Mouse (Mus musculus): ENCODE measurements around the gene Nme3. TPM values are rescaled to one million over a fixed set of nuclear protein-coding genes. Genes with fewer than 3 reads are reported as not detected.
A peak's percentile ranks its signal among the peaks of the same experiment; 100 is the strongest.

The Nme3 gene
- 63.4 and 76.1 TPM in 2 replicates for polyA plus RNA-seq (2015; fragmentation: Nextera tagmentation; extraction: Ambion mirVana)

DNA sequence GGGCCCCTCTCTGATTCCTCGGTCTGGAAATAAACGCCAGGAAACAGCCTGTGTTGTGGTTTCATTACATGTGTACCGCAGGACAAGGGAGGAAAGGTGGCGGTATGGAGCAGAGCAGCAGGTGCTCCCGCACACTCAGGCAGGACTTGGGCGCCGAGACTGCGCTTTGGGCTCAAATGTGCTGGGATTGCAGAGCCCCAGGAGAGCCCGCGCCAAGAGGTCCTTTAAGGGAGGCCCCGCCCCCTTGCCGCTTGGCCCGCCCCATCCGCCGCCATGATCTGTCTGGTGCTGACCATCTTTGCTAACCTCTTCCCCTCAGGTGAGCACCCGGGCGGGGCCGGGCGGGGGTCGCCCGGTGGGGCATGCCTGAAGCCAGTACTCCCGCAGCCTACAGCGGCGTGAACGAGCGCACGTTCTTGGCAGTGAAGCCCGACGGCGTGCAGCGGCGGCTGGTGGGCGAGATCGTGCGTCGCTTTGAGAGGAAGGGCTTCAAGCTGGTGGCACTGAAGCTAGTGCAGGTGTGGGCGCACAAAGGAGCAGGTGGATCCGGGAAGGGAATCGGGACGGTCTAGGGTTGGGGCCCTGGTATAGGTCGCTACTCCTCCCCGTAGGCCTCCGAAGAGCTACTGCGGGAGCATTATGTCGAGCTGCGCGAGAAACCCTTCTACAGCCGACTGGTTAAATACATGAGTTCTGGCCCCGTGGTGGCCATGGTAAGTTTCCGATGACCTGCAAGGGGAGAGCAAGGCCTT lies at the start of gene Nme3:
TSS of gene Nme3 (plus strand) at position 260 of the 752 bp plus-strand sequence.
- Histone ChIP-seq H3K27me3 (replicated peaks; ENCODE audit: control insufficient read depth, insufficient read depth, low read length) (no peaks in the 10 kb centered on the region), H3K36me3 (ENCODE audit: control insufficient read depth, insufficient read depth) (peaks cover 22% of the 10 kb centered on the region), H3K4me2 (ENCODE audit: low read length) (peak within 1 kb of the TSS; percentile 92), H3K27ac (ENCODE audit: low read length) (peak within 1 kb of the TSS; percentile 87), H3K9me3 (ENCODE audit: control insufficient read depth, low read length) (no peaks in the 10 kb centered on the region), H3K4me1 (replicated peaks; ENCODE audit: control insufficient read depth, insufficient read depth, low read length) (peaks cover 31% of the 10 kb centered on the region), H3K9ac (replicated peaks; ENCODE audit: low read depth, low read length) (peak within 1 kb of the TSS; percentile 84), H3K4me3 (replicated peaks; ENCODE audit: low read length) (peak within 1 kb of the TSS; percentile 87)
- ATAC-seq, result peak; percentile 75
- under 1% methylated on average over 50 of the region's 50 CpGs for WGBS

DNA sequence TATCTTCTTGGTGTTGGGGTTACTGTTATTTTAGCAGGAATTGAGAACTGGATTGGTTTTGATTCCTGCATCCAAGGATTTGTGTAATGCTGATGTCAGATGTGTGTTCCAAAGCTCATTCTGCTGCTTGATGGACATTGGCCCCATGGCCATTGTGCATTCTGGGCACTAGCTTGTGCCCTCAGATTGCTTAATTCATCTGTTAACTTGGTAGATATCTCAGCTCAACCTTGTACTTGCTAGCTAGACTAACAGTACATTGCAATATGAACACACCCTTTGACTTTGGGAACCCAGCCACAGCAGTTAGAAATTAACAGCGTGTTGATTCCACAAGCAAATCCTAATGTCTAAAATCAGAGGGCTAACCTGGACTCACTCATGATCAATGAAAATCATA lies 48.9 kb upstream of the Nme3 start:
- H3K4me3 ChIP-seq (replicated peaks; ENCODE audit: low read length), result no peak overlapping the region
- no peak overlapping the region for H3K9ac ChIP-seq (replicated peaks; ENCODE audit: low read depth, low read length)
- 98% methylated on average over 1 of the region's 1 CpGs for WGBS
- H3K4me1 ChIP-seq (replicated peaks; ENCODE audit: control insufficient read depth, insufficient read depth, low read length), result peaks cover 17% of the 10 kb centered on the region
- no peak overlapping the region for H3K4me2 ChIP-seq (ENCODE audit: low read length)
- H3K27ac ChIP-seq (ENCODE audit: low read length), result no peak overlapping the region
- no peaks in the 10 kb centered on the region for H3K9me3 ChIP-seq (ENCODE audit: control insufficient read depth, low read length)
- 0 out of 2 replicates have a peak, but pooled peaks cover 4% of the 10 kb centered on the region for H3K27me3 ChIP-seq (replicated peaks; ENCODE audit: control insufficient read depth, insufficient read depth, low read length)
- ATAC-seq, result no peak
- H3K36me3 ChIP-seq (ENCODE audit: control insufficient read depth, insufficient read depth), result no peaks in the 10 kb centered on the region

DNA sequence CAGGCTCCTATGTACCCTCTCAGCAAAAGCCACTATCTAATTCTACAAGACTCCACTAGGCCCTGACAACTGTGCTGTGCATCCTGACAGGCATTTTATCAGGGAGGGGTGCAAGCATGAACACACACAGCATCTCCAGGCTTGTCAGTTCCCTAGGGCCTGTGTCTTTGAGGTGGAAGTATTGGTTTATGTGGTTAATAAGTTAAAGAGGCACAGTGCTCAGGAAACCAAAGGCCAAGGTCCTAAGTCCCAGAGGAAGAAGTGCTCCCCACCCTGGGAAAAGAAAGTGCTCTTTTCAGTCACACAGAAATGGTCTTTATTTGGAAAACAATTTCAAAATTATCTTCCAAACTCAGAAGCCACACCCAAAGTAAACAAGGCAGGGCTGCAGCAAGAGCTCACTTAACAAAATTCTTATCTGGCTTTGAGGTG lies 47.7 kb upstream of the Nme3 start:
- Histone ChIP-seq H3K4me2 (ENCODE audit: low read length) (0 out of 2 replicates have a peak overlapping the region, but pooled peaks have one; percentile 7), H3K4me1 (replicated peaks; ENCODE audit: control insufficient read depth, insufficient read depth, low read length) (peaks cover 17% of the 10 kb centered on the region), H3K9ac (replicated peaks; ENCODE audit: low read depth, low read length) (no peak overlapping the region), H3K4me3 (replicated peaks; ENCODE audit: low read length) (no peak overlapping the region), H3K27me3 (replicated peaks; ENCODE audit: control insufficient read depth, insufficient read depth, low read length) (0 out of 2 replicates have a peak, but pooled peaks cover 4% of the 10 kb centered on the region), H3K9me3 (ENCODE audit: control insufficient read depth, low read length) (no peaks in the 10 kb centered on the region), H3K36me3 (ENCODE audit: control insufficient read depth, insufficient read depth) (no peaks in the 10 kb centered on the region), H3K27ac (ENCODE audit: low read length) (no peak overlapping the region)
- ATAC-seq, result no peak

DNA sequence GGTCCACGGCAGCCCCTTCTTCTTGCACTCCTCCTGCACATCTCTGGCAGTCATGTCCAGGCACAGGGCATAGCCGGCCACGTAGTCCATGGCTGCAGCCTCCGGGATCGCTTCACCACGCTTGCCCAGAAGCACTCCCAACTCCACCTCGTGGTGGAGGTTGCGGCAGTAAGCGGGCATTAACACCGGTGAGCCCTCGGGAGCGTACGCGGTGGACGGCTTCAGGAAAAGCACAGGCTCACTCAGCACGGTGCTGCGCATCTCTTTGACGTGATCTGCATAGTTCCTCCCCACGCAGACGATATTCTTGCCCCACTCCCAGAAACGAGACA lies 46.6 kb upstream of the Nme3 start:
- no peaks in the 10 kb centered on the region for H3K9me3 ChIP-seq (ENCODE audit: control insufficient read depth, low read length)
- peak overlapping the region; percentile 78 for H3K27ac ChIP-seq (ENCODE audit: low read length)
- no peak for ATAC-seq
- H3K4me2 ChIP-seq (ENCODE audit: low read length), result peak overlapping the region; percentile 72
- H3K27me3 ChIP-seq (replicated peaks; ENCODE audit: control insufficient read depth, insufficient read depth, low read length), result 0 out of 2 replicates have a peak, but pooled peaks cover 4% of the 10 kb centered on the region
- H3K4me3 ChIP-seq (replicated peaks; ENCODE audit: low read length), result peak overlapping the region; percentile 62
- WGBS, result under 1% methylated on average over 21 of the region's 21 CpGs
- H3K4me1 ChIP-seq (replicated peaks; ENCODE audit: control insufficient read depth, insufficient read depth, low read length), result peaks cover 17% of the 10 kb centered on the region
- H3K9ac ChIP-seq (replicated peaks; ENCODE audit: low read depth, low read length), result peak overlapping the region; percentile 74
- H3K36me3 ChIP-seq (ENCODE audit: control insufficient read depth, insufficient read depth), result no peaks in the 10 kb centered on the region

DNA sequence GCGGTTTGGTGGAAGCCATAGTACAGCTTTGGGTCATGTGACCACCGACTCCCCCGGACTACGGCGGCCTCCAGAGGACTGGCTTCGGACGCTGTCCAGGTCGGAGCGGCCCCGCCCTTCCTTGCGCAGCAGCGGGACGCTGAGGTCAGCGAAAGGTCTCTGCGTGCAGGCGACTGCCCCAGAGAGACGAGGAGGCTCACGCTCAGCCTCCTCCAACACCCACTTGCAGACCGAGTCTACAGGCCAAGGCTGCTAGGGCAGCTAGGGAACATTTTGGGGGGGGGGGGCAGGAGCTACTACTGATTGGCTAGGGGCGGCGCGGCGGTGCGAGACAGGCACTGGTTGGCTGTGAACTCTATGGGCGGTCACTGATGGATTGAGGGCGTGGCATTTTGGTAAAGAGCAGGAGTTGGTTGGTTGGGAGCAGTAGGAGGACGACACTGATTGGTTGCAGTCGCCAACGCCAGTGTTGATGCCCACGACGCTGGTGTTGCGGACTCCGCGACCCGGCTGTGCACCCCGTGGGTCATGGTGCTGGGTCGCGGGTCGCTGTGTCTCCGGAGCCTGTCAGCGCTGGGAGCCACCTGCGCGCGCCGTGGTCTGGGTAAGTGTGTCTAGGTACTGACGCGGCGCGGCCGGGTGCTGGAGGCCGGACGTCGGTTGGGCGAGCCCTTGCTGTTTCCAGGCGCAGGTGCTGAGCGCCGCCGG lies 46.1 kb upstream of the Nme3 start, which contains the start of gene Fahd1:
TSS of gene Fahd1 (minus strand) at position 300 of the 708 bp plus-strand sequence.
- H3K4me2 ChIP-seq (ENCODE audit: low read length), result peak within 1 kb of the TSS; percentile 88
- no peaks in the 10 kb centered on the region for H3K9me3 ChIP-seq (ENCODE audit: control insufficient read depth, low read length)
- peaks cover 17% of the 10 kb centered on the region for H3K4me1 ChIP-seq (replicated peaks; ENCODE audit: control insufficient read depth, insufficient read depth, low read length)
- H3K27me3 ChIP-seq (replicated peaks; ENCODE audit: control insufficient read depth, insufficient read depth, low read length), result 0 out of 2 replicates have a peak, but pooled peaks cover 4% of the 10 kb centered on the region
- peak; percentile 100 for ATAC-seq
- peak within 1 kb of the TSS; percentile 78 for H3K27ac ChIP-seq (ENCODE audit: low read length)
- peak within 1 kb of the TSS; percentile 62 for H3K4me3 ChIP-seq (replicated peaks; ENCODE audit: low read length)
- WGBS, result under 1% methylated on average over 57 of the region's 58 CpGs
- H3K36me3 ChIP-seq (ENCODE audit: control insufficient read depth, insufficient read depth), result no peaks in the 10 kb centered on the region
- peak within 1 kb of the TSS; percentile 74 for H3K9ac ChIP-seq (replicated peaks; ENCODE audit: low read depth, low read length)

DNA sequence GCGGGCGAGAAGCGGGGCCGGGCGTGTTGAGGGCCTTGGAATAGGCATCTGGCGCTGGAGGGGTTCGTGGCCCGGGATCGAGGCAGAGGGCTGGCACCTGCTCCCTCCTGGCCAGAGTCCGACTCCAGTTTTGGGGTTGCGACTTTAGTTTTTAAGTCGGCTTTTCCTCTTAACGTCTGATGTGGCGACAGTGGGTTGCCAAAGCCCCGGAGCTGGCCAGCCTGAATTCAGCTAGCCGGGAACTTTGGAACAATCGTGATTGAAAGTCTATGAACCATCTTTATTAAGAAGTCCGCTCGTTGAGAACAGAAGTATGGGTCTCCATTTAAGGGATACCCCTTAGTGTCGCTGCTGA lies 45.5 kb upstream of the Nme3 start:
- no peaks in the 10 kb centered on the region for H3K36me3 ChIP-seq (ENCODE audit: control insufficient read depth, insufficient read depth)
- H3K27me3 ChIP-seq (replicated peaks; ENCODE audit: control insufficient read depth, insufficient read depth, low read length), result 0 out of 2 replicates have a peak, but pooled peaks cover 4% of the 10 kb centered on the region
- H3K4me1 ChIP-seq (replicated peaks; ENCODE audit: control insufficient read depth, insufficient read depth, low read length), result peaks cover 17% of the 10 kb centered on the region
- H3K9me3 ChIP-seq (ENCODE audit: control insufficient read depth, low read length), result no peaks in the 10 kb centered on the region
- peak overlapping the region; percentile 62 for H3K4me3 ChIP-seq (replicated peaks; ENCODE audit: low read length)
- WGBS, result under 1% methylated on average over 20 of the region's 20 CpGs
- ATAC-seq, result no peak
- H3K27ac ChIP-seq (ENCODE audit: low read length), result no peak overlapping the region
- H3K9ac ChIP-seq (replicated peaks; ENCODE audit: low read depth, low read length), result peak overlapping the region; percentile 62
- H3K4me2 ChIP-seq (ENCODE audit: low read length), result peak overlapping the region; percentile 88

DNA sequence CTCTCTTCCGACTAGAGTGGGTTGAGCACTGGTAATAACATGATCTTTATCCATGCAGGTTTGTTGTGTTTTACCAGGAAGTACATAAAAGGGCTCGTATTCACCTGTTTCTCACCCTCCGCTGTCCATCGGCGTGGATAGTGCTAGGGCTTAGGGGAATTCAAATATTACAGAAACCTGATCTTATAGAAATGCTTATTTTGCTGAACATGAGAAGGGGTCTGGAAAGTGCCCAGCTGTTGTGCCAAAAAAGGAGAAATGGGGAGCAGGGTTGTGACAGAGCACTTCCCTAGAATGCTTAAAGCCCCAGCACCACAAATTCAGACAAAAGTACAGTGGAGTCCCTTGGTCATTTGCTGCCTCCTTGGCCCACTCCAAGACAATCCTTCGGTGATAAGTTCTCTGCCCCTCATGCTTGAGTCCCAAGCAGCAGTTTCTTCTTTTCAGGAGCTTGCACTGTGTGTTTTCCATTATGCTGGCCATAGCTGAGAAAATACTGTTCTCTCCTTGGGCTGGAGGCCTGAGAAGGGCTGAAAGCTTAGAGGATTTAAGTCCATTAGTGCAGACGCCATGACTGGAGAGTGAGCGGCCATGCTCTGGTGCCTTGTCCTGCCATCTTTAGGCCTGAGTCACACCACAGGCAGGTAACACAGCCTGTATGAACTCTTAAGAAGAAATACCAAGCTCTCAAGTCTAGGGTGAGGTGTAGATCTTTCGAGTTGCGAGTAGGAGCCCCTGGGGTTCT lies 44.7 kb upstream of the Nme3 start:
- peak overlapping the region; percentile 62 for H3K9ac ChIP-seq (replicated peaks; ENCODE audit: low read depth, low read length)
- no peak overlapping the region; the same call in 1 of the 2 replicates for H3K4me3 ChIP-seq (replicated peaks; ENCODE audit: low read length)
- H3K27me3 ChIP-seq (replicated peaks; ENCODE audit: control insufficient read depth, insufficient read depth, low read length), result 0 out of 2 replicates have a peak, but pooled peaks cover 4% of the 10 kb centered on the region
- H3K36me3 ChIP-seq (ENCODE audit: control insufficient read depth, insufficient read depth), result no peaks in the 10 kb centered on the region
- WGBS, result 82% methylated on average over 10 of the region's 10 CpGs
- no peak for ATAC-seq
- H3K27ac ChIP-seq (ENCODE audit: low read length), result no peak overlapping the region
- no peaks in the 10 kb centered on the region for H3K9me3 ChIP-seq (ENCODE audit: control insufficient read depth, low read length)
- peak overlapping the region; percentile 88 for H3K4me2 ChIP-seq (ENCODE audit: low read length)
- H3K4me1 ChIP-seq (replicated peaks; ENCODE audit: control insufficient read depth, insufficient read depth, low read length), result peaks cover 17% of the 10 kb centered on the region

DNA sequence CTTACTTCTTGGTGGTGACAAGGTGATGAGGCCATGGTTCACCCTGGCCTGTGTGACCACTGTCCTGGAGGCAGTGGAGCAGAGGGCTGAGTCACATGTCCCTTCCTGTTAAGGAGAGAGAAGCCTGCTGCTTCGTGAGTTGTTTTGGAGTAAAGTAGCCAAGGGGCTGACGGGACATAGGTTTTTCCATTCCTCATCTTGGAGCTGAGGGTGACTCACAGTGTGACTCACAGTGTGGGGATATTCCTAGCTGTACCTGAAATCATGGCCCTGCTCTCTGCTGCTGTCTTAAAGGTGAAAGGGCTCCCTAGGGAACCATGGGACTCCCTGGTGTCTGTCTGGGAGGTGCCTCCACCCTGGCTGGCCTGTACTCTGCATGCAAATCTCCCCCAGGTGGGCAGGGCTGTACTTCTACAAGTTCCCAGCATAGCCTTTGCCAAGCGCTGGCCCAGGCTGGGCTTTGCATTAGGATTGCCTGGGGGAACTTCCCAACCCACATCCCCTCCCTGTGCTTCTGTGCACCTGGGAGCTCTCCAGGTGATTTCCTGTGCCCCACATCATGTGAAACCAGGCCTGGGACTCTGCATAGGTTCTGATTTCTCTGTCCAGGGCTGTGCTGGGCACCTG lies 40.3 kb upstream of the Nme3 start:
- Histone ChIP-seq H3K27me3 (replicated peaks; ENCODE audit: control insufficient read depth, insufficient read depth, low read length) (0 out of 2 replicates have a peak, but pooled peaks cover 4% of the 10 kb centered on the region), H3K4me3 (replicated peaks; ENCODE audit: low read length) (no peak overlapping the region), H3K4me1 (replicated peaks; ENCODE audit: control insufficient read depth, insufficient read depth, low read length) (peaks cover 9% of the 10 kb centered on the region), H3K36me3 (ENCODE audit: control insufficient read depth, insufficient read depth) (no peaks in the 10 kb centered on the region; the same call in 1 of the 2 replicates), H3K27ac (ENCODE audit: low read length) (no peak overlapping the region), H3K4me2 (ENCODE audit: low read length) (no peak overlapping the region), H3K9ac (replicated peaks; ENCODE audit: low read depth, low read length) (no peak overlapping the region), H3K9me3 (ENCODE audit: control insufficient read depth, low read length) (no peaks in the 10 kb centered on the region)
- ATAC-seq, result no peak
- 86% methylated on average over 3 of the region's 3 CpGs for WGBS

Measured in forebrain, embryonic 16.5 days (tissue).